Mouse (Mus musculus) limb, embryonic 12.5 days (tissue): ENCODE data around the gene Commd8. TPM values are rescaled to one million over a fixed set of nuclear protein-coding genes. Genes with fewer than 3 reads are reported as not detected.
"Not testable (repeated sequence)": the region's sequence is repeated elsewhere in the genome, so short reads cannot be mapped to it uniquely, and the experiment has no call there.

ENCODE experiments used
- ATAC-seq: fragments of 200-750 bp; cut with Nextera tagmentation; 2 replicates; pipeline ENCODE4 v1.8.0; 2017; ENCODE audit warnings: low read depth, moderate TSS enrichment; ENCODE audit not compliant: insufficient number of reproducible peaks, insufficient read depth, low FRiP score, low TSS enrichment
- H3K27ac ChIP-seq: fragments of 300-500 bp; sonication (generic); 2 replicates; pipeline ENCODE4 v1.5.1; 2016; ENCODE audit warnings: mild to moderate bottlenecking, moderate library complexity
- H3K27me3 ChIP-seq: fragments of 300-500 bp; sonication (generic); 2 replicates; pipeline ENCODE4 v1.6.1; 2016; ENCODE audit warnings: mild to moderate bottlenecking, moderate library complexity
- H3K36me3 ChIP-seq: fragments of 300-500 bp; sonication (generic); 2 replicates; pipeline ENCODE4 v1.6.1; 2016; ENCODE audit warnings: mild to moderate bottlenecking, moderate library complexity
- H3K4me1 ChIP-seq: fragments of 300-500 bp; sonication (generic); replicated peaks from 2 replicates; pipeline ENCODE4 v1.6.1; 2016
- H3K4me2 ChIP-seq: fragments of 300-500 bp; sonication (generic); 2 replicates; pipeline ENCODE4 v1.6.1; 2016; ENCODE audit warnings: mild to moderate bottlenecking, moderate library complexity
- H3K4me3 ChIP-seq: fragments of 300-500 bp; sonication (generic); replicated peaks from 2 replicates; pipeline ENCODE4 v1.5.1; 2016; ENCODE audit warnings: mild to moderate bottlenecking
- H3K9ac ChIP-seq: fragments of 300-500 bp; sonication (generic); replicated peaks from 2 replicates; pipeline ENCODE4 v1.6.1; 2016; ENCODE audit warnings: mild to moderate bottlenecking, moderate library complexity
- H3K9me3 ChIP-seq: fragments of 300-500 bp; sonication (generic); 2 replicates; pipeline ENCODE4 v1.6.1; 2016; ENCODE audit warnings: mild to moderate bottlenecking, moderate library complexity
- WGBS: fragments of 180-500 bp; shearing (Covaris S2); methylation state at CpG from one replicate; pipeline ENCODE4 v1.1.7; 2016; 5-methylcytosine and 5-hydroxymethylcytosine counted together
- polyA plus RNA-seq: library from polyadenylated mRNA; unstranded; fragments of >200 nt; fragmentation: Nextera tagmentation; extraction: Ambion mirVana; gene quantifications from 2 replicates; pipeline ENCODE4 v1.2.1, GENCODE M21; 2016

Gene Commd8
- polyA plus RNA-seq, 1 experiment from 2014 or later, result 157 TPM

DNA sequence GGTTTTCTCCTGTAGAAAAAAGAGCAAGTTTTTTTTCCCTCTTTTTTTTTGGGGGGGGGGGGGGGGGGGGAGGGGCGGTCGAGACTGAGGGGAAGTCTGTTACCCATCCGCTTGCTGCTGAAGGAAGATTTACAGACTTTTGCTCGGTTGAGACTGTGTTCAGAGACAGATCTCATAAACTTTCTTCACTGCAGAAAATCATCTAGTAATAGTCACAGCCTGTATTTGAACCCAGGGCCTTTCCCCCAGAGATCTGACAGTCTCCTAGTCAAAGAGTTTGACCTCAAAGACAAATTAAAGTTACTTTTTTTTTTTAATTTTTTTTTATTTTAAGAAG, 264 bp upstream of the Commd8 start:
- 3% methylated on average over 4 of the region's 4 CpGs for WGBS
- Histone ChIP-seq H3K27me3 (no peaks in the 10 kb centered on the region), H3K36me3 (peaks cover 15% of the 10 kb centered on the region; the same call in 1 of the 2 replicates), H3K9ac (no peak overlapping the region), H3K4me3 (peak overlapping the region; percentile 73), H3K27ac (0 out of 2 replicates have a peak overlapping the region, but pooled peaks have one; percentile 45), H3K9me3 (no peaks in the 10 kb centered on the region), H3K4me2 (peak overlapping the region; percentile 79), H3K4me1 (peaks cover 9% of the 10 kb centered on the region)
- ATAC-seq, result peak; percentile 70

DNA sequence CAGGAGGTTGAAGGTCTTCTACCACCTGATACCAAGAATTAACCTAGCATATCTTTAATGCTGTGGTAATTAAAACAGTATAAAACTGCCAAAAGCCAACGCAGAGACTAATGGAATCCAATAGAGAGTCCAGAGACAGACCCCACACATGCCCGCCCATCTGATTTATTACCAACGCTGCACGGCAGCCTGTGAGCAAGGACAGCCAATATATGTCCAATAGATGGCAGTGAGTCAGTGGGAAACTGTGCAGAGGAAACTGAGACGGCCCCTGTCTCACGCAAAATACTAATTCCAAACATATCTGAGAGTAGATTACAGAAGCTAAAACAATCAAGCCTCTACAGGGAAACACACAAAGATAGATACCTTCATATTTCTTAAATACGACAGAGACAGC, 3.6 kb downstream of the Commd8 start:
- H3K9me3 ChIP-seq, result no peaks in the 10 kb centered on the region

GRCm38 (mm10) chr5:72162855-72163254, 5.1 kb downstream of the Commd8 start:
- Histone ChIP-seq H3K9ac (no peak overlapping the region), H3K9me3 (no peaks in the 10 kb centered on the region), H3K27ac (no peak overlapping the region), H3K4me2 (no peak overlapping the region), H3K4me3 (no peak overlapping the region), H3K27me3 (no peaks in the 10 kb centered on the region), H3K4me1 (peaks cover 9% of the 10 kb centered on the region), H3K36me3 (peaks cover 62% of the 10 kb centered on the region)
- no peak for ATAC-seq
- WGBS, result 90% methylated on average over 5 of the region's 5 CpGs

More for the DNA sequence above, 3.6 kb downstream of the Commd8 start:
- H3K36me3 ChIP-seq, result peaks cover 50% of the 10 kb centered on the region
- no peak overlapping the region for H3K9ac ChIP-seq
- H3K27me3 ChIP-seq, result no peaks in the 10 kb centered on the region
- no peak overlapping the region for H3K4me3 ChIP-seq
- H3K27ac ChIP-seq, result no peak overlapping the region
- WGBS, result 58% methylated on average over 7 of the region's 7 CpGs
- no peak for ATAC-seq
- H3K4me1 ChIP-seq, result peaks cover 9% of the 10 kb centered on the region
- H3K4me2 ChIP-seq, result no peak overlapping the region

DNA sequence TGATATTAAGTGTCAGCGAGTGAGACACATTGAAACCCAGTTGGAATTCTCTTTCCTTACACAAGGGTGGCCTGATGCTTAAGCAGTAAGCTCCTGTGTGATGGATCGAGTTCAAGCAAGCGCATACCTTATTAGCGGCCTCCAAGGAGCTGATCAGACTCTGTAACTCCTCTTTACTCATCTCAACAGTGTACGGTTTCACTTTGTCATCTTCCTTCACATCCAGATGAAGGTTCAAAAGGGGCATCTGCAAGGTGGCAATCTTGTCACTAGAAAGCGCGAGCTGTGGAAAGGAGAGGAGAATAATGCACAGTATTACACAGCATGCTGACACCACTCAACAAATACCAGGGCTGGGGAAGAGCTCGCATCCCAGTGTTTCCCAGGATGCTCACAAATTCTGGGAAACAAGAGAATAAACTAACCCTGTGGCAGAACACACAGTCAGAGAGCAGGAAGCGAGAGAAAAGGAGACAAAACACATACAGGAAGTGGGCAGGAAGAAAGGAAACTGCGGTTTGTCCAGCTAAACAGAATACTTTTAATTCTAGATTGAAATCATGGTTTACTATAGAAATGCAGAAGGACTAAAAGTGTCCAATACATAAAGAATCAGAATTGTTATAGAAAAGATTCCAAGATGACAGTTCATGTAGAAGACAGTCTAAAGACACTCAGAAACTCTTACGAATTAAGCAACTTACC, 7.1 kb downstream of the Commd8 start:
- Histone ChIP-seq H3K9me3 (no peaks in the 10 kb centered on the region), H3K9ac (no peak overlapping the region), H3K27me3 (no peaks in the 10 kb centered on the region), H3K4me1 (no peaks in the 10 kb centered on the region), H3K4me3 (no peak overlapping the region), H3K36me3 (peaks cover 71% of the 10 kb centered on the region), H3K27ac (no peak overlapping the region), H3K4me2 (no peak overlapping the region)
- no peak for ATAC-seq
- WGBS, result 87% methylated on average over 11 of the region's 11 CpGs

GRCm38 (mm10) chr5:72159537-72159936, 8.5 kb downstream of the Commd8 start:
- Histone ChIP-seq H3K9me3 (no peaks in the 10 kb centered on the region), H3K36me3 (peaks cover 71% of the 10 kb centered on the region), H3K4me2 (no peak overlapping the region), H3K27me3 (no peaks in the 10 kb centered on the region), H3K4me1 (no peaks in the 10 kb centered on the region), H3K4me3 (no peak overlapping the region), H3K27ac (no peak overlapping the region), H3K9ac (no peak overlapping the region)
- ATAC-seq, result no peak
- 87% methylated on average over 6 of the region's 6 CpGs for WGBS

DNA sequence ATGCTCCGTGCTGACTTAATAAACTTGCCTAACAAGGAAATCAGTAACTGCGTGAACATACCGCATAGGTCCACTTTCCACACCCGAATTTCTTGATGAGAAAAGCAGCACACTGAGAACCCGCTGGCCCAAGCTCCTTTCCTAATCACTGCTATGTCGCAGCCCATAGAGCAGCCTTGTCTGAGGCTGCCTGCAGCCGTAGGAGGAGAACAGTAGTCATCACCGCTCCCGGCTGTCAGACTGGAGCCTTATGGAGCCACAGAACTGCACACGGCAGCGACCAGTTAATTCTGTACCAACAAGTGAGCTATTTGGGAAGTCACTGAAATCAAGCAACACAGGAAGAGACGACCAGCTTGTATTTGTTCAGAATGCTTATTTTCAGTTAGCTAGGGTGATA, 9.3 kb downstream of the Commd8 start:
- Histone ChIP-seq H3K9me3 (no peaks in the 10 kb centered on the region), H3K9ac (no peak overlapping the region), H3K4me3 (no peak overlapping the region), H3K27ac (no peak overlapping the region), H3K4me1 (no peaks in the 10 kb centered on the region), H3K27me3 (no peaks in the 10 kb centered on the region), H3K4me2 (no peak overlapping the region), H3K36me3 (peaks cover 67% of the 10 kb centered on the region)
- 91% methylated on average over 12 of the region's 12 CpGs for WGBS
- ATAC-seq, result no peak

DNA sequence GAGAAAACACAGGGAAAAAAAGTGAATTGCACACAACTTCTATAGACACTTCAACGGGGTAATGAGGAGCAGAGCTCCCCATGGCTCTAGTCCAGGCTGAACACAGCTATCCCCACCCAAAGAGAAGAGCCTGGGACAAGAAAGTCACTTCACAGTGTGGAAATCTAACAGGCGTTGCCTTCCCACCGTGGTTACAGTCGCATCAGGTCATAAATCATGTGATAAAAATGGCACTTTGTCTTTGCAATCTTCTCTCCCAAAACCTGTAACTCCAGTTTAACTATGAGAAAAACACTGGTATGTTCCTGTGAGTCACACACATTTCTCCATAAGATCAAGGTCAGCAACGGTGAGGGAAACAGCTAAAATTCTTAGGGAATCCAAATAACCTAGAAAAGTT, 11.4 kb downstream of the Commd8 start:
- peaks cover 51% of the 10 kb centered on the region for H3K36me3 ChIP-seq

GRCm38 (mm10) chr5:72155686-72156085, 12.3 kb downstream of the Commd8 start:
- H3K36me3 ChIP-seq, result peaks cover 42% of the 10 kb centered on the region
- H3K4me2 ChIP-seq, H3K27me3 ChIP-seq, ATAC-seq, H3K9me3 ChIP-seq, H3K27ac ChIP-seq, H3K9ac ChIP-seq, H3K4me3 ChIP-seq, H3K4me1 ChIP-seq: not testable (repeated sequence)
- 72% methylated on average over 3 of the region's 3 CpGs for WGBS

More for the DNA sequence above, 11.4 kb downstream of the Commd8 start:
- WGBS, result 79% methylated on average over 5 of the region's 5 CpGs
- Histone ChIP-seq H3K4me1 (no peaks in the 10 kb centered on the region), H3K27ac (no peak overlapping the region), H3K9ac (no peak overlapping the region), H3K27me3 (no peaks in the 10 kb centered on the region), H3K4me2 (no peak overlapping the region), H3K9me3 (no peaks in the 10 kb centered on the region), H3K4me3 (no peak overlapping the region)
- ATAC-seq, result no peak

- H3K4me1 ChIP-seq, result no peaks in the 10 kb centered on the region
- no peak overlapping the region for H3K9ac ChIP-seq
- no peak overlapping the region for H3K4me2 ChIP-seq
- no peaks in the 10 kb centered on the region for H3K27me3 ChIP-seq
- 98% methylated on average over 5 of the region's 5 CpGs for WGBS
- peaks cover 10% of the 10 kb centered on the region; the same call in 1 of the 2 replicates for H3K36me3 ChIP-seq
- H3K27ac ChIP-seq, result no peak overlapping the region
- no peak overlapping the region for H3K4me3 ChIP-seq
- no peaks in the 10 kb centered on the region for H3K9me3 ChIP-seq
- ATAC-seq, result no peak
These were observed 17.1 kb downstream of the Commd8 start for GRCm38 (mm10) chr5:72150870-72151269.

GRCm38 (mm10) chr5:72148679-72149078, 19.3 kb downstream of the Commd8 start:
- Histone ChIP-seq H3K27me3 (no peaks in the 10 kb centered on the region), H3K4me2 (no peak overlapping the region), H3K4me1 (no peaks in the 10 kb centered on the region), H3K4me3 (no peak overlapping the region), H3K9ac (no peak overlapping the region), H3K9me3 (no peaks in the 10 kb centered on the region), H3K27ac (no peak overlapping the region), H3K36me3 (no peaks in the 10 kb centered on the region)
- 41% methylated on average over 5 of the region's 5 CpGs for WGBS
- ATAC-seq, result no peak

DNA sequence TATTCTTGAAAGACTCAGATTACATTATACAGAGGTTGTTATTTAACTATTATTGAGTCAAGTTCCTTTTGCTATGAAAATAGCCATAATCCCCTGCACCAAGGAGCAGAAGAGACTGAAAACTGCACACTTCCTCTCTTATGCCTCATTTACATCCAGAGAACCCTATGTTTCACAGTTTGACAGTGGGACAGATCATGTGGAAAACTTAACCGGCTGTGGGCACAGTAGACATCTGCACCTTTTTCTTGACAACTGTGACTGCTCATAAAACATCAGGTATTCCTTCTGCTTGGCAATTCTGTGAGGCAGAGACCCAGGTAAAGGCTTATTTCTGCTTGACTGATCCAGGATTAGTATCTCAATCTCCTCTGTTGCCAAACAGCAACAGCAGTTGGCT, 28.4 kb downstream of the Commd8 start:
- Histone ChIP-seq H3K27ac (no peak overlapping the region), H3K9ac (no peak overlapping the region), H3K9me3 (no peaks in the 10 kb centered on the region), H3K27me3 (no peaks in the 10 kb centered on the region), H3K4me1 (no peaks in the 10 kb centered on the region), H3K4me2 (no peak overlapping the region), H3K36me3 (no peaks in the 10 kb centered on the region), H3K4me3 (no peak overlapping the region)
- 68% methylated on average over 1 of the region's 1 CpGs for WGBS
- no peak for ATAC-seq

DNA sequence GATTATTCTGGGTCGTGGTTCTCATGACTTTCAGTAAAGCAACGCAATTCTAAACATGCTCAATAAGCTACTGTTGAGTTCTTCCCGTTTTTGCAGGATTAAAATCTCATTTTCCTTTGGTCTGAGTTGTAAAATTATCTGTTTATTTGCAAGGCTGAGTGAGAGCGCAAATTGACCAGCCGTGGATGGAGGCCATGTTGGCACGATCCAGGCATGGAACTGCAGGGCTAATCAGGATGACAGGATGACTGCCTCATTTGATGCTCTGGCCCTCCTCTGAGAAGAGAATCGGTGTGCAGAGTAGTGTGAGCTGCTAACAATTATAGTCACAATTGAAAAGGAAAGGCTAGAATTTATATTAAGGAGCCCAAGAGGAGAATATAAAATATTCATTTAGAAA, 29.7 kb downstream of the Commd8 start:
- Histone ChIP-seq H3K27ac (no peak overlapping the region), H3K9me3 (no peaks in the 10 kb centered on the region), H3K4me1 (no peaks in the 10 kb centered on the region), H3K9ac (no peak overlapping the region), H3K4me2 (no peak overlapping the region), H3K36me3 (no peaks in the 10 kb centered on the region), H3K27me3 (no peaks in the 10 kb centered on the region), H3K4me3 (no peak overlapping the region)
- no peak for ATAC-seq
- WGBS, result 89% methylated on average over 7 of the region's 7 CpGs
